Mouse (Mus musculus) inflammation-experienced regulatory T-cells, adult 6 months (primary cell): ENCODE measurements at regions not wholly inside any gene's neighbourhood (a gene's known extent, or its start where the extent isn't known, plus 50 kb on each side); places are given as distances from the start of the nearest gene placed in this dataset.
"Not testable (repeated sequence)": the region's sequence is repeated elsewhere in the genome, so short reads cannot be mapped to it uniquely, and the experiment has no call there.

Experiments
- ATAC-seq: one replicate; pipeline ENCODE4 v1.8.0; 2017

DNA sequence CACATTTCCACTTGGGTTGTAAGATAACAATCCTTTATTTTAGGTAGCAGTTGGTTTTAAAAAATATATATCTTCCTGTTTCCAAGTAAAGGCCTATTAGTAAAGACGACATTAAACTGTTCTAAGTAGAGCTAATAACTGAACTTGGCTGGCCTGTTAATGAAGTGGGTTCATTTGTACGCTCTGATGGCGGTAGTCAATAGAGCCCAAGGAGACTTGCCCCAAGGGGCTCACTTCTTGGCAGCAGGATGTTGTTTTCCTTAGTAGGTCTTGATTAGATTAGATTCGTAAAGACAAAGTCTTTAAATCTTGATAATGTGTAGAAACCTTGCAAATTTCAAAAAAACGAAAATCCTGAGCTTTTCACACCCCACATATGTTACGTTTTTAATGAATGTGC, 135.4 kb upstream of the Rapgef5 start:
- ATAC-seq: no peak

DNA sequence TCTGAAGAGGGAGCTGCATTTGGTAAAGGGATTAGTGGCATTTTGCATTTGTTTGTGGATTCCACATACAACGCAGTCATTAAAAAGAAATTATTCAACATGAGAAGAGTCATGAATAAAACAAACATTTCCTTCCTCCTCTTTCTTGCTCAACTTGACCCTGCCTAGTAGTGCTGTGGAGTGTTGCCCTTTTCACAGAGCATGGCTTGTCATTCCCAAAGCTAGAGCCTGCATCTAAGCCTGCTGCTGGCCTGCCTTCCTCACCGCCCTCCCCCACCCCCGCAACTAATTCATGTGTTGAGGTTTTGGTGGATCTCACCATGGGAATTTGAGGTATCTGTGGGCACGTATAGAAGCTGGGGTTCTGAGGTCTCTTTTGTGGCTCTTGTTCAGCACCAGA, 133.6 kb upstream of the Rapgef5 start:
- ATAC-seq: not testable (repeated sequence)

DNA sequence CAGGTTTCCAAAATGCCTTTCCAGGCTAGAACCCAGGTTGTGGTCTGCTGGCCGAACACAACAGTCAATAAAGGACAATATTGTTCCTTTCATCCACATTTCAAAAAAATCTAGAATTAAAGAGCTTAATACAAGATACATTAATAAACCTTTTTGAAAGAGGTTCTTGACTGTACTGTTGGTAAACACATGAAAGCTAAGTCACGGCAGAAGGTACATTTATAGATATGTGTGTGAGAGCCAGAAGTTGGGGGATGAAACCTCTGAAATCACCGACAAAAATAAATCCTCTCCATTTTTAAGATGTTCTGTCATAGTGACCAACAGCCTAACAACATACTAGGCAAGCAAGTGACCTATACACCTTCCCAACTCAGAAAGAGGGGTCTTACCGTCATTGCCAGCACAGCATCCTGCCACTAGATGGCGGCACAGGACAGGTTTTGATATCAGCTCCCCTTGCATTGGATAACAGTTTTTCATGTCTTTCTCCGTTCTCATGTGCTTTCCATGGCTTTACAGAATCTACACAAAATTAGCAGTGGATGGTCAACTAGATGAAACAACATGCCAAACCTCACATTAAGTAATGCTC, 131.1 kb upstream of the Rapgef5 start:
- ATAC-seq: peak; percentile 75

DNA sequence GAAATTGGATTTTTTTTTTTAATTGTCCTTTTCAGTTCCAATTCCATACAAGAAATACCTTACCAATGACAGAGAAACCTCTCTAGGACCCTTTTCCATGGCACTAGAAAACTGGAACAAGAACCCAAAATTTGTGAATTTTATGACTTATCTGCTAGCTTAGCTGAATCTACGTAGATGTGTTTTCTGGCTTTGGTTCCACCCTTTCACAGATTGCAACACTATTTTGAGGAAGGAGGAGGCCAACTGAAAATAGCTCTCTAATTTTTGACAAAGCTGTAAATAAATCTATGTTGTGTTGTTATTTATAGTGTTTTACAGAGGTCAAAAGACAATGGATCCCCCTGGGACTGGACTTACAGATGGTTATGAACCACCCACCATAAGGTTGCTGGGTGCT, 130.6 kb upstream of the Rapgef5 start:
- no peak for ATAC-seq

DNA sequence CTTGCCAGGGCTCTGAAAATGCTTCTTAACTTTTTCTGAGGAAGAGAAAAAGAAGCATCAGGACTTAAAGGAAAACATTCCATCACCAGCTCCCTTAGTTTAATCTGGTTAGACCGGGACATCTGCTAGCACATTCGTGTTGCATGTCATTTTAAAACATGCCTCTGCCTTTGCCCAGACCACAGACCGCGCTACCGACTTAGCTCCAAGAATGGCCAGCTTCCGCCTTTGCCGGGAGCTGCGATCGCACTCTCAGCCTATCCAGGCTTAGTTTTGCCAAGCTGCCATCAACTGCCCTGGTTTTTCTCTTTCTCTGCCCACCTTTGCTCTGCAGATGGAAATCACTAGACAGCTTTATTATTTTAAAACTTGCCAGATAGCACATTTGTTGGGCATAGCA, 129.3 kb upstream of the Rapgef5 start:
- ATAC-seq: no peak

DNA sequence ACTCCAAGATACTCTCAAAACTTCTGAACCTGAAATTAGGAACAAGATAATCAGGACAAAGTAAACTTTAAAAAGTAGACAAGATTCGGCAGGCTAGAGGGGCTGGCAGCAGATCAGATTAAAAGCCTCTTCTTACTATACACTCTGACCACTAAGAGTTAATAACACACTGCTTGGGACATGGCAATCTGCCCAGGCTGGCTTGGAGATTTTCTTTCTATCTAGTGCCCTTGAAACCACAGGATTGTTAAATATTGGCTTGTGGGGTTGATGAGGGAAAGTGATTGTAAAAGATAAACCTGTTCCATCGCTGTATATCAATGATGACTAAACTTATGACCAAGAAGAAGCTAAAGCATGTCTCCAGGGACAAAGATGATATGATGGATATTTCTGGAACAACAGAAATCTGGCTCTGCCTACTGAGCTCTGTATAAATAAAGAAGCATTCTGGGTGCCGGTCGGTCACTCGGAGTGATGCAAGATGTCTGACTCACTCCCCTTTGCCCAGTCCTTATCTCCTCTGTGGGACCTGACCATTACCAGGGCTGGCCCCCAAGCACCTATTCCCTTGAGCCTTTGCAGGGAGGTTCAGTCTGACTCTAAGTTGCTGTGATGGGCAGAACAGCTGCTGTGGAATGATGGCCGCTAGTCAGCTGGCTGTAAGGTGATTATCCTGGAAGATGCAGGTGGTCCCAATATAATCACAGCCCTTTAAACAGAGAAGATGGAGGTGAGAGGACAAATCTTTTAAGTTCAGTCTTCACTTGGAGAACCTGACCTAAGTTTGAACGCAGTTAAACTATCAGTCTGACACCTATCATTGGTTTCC, 126.5 kb upstream of the Rapgef5 start:
- no peak for ATAC-seq

DNA sequence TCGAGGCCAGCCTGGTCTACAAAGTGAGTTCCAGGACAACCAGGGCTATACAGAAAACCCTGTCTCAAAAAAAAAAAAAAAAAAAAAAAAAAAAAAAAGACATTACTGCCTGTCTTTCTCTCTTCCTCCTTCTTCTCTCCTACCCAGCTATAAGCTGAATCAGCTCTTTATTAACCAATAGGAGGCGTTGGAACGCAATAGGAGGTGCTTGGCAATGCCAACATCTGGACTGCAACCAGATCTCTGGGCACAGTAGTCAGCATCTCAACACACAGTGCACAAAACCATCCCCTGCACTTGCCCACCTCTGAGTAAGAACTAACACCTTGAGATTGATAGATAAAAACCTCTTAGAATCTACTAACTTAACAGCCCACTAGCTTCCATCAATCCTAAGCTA, 118.8 kb upstream of the Rapgef5 start:
- no peak for ATAC-seq

DNA sequence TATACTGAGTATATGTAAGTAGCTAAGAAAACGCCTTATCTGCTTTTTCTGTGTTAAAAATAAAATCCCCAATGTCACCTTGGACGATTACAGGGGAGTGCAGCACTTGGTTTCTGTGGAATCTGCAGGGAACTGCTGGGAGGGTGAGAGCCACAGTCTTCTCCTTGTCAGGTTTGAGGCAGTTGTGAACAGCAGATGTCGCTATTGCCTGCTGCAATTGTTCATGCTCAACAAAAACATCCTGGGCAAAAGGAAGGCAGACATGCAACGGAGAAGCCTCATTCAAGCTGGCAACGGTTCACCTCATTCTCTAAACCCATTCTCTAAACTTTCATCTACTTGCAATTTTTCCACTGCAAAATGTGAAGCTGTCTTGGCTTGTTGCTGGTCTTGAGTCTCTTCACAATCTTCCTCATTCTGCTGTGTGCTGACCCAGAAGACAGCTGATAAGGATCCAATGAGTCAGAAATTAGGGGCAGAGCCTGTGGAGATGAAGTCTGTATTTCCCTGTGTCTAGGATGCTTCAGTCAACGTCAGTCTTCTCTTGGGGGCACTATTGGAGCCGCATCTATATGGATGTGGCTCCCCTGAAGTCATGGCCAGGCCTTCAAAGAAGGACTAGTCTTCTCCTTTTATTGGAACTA, 112.6 kb upstream of the Rapgef5 start:
- ATAC-seq: peak; percentile 70

DNA sequence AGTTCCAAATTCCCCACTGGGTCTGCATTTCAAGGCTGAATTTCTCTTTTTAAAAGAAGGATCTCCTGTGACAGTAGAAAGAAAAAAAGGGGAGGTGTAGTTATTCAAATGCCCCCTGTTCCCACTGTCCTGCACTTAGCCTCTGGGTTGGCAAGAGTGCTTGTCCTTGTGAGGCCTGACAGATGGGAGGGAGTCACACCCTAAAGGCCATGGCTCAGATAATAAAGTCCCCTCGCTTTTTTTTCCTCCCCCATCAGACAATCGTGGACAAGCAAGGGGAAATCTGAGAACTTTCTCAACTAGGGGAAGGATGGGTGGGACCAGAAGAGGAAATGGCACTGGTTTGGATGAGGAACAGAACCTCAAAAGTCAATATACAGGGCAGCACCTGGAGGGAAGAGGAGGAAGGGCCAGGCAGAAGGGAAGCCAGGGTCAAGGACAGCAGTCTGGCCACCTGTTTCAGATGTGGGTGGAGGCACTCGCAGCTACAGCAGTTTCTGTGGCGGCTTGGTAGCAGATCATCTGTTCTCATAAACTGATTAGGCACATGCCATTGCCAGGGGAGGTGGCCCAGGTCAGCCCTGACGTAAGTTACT, 112.0 kb upstream of the Rapgef5 start:
- ATAC-seq: no peak

DNA sequence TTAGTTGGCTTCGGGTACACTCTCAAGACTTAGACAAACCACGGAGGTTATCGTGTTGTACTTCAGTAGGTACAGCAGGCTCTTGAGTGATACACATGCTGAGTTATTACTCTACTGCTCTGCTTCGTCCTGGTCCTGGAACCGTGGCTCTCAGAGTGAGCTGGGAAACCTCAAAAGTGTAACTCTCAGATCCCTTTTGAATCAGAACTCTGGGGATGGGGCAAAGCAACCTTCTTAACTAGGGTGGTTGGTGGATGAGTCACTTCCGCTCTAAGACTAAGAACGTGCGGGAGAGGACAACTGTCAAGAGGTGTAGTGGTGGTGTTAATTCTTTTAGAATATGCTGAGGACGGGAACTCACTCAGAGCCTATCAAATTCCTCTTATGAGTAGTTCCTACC, 109.4 kb upstream of the Rapgef5 start:
- ATAC-seq: peak; percentile 69

DNA sequence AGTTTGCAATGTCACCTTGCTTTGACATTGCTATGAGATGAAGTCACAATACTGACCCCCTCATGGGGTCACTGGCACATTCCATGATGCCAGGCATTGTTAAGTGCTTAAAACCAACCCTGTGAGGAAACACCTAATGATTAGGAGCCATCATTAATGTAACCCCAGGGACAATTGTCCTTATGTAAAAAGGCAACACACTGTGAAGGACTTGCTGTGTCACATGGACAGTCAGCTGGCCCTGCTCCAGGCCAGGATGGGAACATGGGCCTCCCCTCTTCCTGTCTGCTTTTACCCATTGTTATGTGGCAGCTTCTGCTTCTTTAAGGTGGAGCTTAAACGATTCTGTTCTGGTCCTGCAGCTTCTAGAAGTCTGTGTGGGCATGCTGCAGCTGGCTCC, 105.7 kb upstream of the Rapgef5 start:
- ATAC-seq: no peak

DNA sequence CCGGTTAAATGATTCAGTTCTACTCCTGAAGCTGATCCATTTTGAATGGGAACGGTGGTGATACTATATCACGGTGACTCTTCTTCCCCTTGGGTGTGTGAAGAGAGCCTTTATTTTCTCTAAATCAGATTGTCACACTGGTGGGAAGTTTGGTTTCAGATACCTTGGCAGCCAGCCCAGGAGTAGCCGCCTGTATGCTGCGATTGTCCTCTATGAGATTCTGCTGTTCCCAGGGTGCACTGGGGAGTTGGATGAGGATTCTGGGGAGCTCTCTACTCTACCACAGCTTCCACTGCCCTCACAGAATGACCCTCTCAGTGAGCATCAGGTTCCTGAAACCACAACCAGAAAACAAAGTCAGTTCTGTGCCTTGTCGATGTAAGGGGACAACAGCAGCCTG, 104.0 kb upstream of the Rapgef5 start:
- no peak for ATAC-seq

DNA sequence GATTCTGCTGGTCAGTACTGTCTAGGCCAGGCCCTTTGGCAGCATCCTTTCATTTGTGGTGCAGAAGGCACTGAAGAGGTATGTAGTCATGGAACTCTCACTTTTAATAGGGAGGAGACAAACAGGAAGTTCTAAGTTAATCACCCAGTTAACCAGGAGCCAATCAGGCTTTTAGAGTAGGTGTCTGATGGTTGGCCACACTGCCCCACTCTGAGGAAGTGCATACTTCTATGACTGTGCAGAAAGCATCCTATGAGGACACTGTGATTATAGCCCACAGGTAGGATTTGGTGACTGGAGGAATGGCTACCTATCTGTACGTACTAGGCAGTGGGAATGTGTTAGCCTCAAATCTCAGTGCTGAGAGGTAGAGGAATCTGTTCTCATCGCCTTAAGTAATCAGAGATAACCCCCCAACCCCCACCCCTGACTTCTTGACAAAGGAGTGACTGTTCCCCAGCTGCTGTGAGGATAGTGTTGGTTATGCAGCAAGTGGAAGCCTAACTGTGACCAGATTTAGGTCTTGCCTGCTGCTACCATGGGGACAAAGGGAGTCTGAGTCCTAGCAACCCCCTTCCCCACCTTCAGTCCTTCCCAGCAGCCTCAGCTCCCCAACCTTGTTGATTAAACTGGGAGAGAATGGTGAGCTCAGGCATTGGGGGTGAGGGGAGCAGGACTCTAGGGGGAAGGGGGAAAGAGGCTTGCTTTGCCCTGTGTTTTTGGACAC, 103.3 kb upstream of the Rapgef5 start:
- ATAC-seq: peak; percentile 77

DNA sequence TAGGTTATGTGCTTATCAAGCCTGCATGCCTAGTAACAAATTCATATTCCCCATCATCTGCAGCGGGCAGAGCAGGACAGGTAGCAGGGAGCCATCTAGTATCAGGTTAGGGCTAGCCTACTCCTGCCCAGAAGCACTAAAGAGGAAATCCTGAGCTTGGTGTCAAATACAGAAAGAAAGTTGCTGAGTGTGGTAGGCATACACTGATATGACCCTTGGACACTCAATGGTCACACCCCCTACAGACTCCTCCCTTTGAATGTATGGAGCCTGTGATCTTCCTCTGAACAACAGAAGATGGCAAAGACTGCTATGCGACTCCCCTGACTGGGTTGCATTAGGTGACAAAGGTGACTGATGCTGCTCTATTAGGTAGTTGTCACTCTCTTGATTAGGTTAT, 102.3 kb upstream of the Rapgef5 start:
- ATAC-seq: no peak

DNA sequence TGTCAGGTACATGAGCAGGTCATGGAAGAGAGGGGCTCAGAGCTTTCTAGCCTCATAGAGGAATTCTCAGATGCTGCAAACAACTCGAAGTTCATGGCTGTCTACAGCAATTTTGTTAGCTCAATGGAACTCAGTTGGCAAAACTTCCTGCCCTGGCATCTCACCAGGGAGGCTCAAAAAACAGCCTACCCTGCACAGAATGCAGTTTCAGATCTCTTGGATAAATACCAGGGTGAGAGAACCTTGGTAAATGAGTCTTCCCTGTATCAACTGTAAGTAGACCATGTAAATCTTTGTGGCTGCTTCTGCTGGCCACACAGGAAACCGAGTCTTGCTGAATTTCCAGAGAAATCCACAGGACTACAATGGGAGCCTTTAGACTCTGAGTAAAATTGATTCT, 101.1 kb upstream of the Rapgef5 start:
- ATAC-seq: no peak

DNA sequence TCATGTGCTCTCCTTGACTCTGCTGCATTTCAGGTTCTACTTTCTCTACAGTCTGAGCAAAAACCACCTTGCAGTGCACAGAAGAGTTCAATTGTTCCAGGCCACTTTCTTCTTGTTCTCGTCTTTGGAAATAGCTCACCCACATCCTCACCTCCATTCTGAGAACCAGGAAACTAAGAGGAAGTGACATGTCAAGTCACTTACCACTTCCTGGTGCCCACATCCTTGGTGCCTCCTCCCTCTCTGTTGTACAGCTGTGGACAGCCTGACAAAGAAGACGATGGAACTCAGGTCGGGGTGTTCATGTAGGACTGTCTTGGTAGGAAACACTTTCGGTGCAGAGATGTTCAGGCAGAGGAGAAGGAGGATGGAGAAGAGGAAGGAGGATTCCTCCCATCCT, 98.3 kb upstream of the Rapgef5 start:
- ATAC-seq: peak; percentile 88

DNA sequence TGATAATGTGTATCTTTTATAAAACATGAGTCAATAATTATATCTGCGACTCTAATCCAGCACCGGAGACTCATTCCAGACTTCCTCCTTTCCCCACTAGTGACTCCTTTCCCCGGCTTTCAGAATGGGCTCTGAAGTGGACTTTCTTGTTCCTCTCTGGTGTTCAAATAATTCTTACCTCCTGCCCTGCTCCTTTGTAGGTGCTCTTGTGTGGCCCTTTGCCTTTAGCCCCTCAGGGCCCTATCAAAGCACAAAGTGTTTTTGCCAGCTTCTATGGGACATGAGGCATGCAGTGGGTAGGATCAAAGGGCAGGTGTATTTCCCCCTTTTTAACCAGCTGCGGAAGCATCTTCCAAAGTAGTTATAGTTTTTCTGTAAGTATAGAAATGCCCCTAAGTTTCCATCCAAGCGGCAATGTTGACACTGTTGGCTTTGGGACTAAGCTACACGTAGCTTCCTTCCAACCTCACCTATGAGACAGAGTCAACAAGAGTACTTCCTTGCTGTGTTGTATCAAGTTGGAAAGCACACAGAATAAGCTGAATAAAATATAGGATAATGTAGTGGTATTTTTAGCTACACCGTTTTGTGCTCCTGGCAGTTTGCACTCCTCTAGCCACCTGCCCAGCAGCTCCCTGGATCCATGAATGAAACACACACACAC, 93.8 kb upstream of the Rapgef5 start:
- no peak for ATAC-seq

DNA sequence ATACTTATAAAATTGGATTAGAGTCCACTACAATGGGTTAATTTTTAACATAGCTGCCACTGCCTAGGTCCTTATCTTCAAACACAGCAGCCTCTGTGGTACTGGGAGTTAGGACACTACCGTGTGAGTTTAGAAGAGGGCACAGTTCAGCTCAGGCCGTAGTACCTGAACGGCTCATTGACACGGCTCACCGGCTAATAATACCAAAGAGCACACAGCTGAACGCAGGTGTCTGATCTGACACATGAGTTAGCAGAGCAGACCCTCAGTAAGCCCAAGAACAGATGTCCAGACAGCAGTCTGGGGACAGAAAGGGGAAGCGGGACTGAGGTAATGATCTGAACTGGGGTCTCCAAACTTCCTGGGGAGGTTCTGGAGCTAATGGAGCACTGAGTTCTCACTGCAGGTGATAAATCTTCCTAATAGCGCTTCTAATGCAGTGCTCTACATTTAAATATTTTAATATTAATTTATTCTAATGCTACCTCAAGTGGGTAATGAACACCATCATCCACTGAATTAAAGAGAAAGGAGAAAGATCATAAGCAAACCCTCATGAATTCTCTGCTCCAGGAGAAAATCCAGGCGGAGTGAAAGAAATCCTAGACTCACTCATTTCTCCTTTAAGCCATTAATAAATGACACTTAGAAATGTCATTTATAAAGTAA, 90.8 kb upstream of the Rapgef5 start:
- ATAC-seq: no peak

DNA sequence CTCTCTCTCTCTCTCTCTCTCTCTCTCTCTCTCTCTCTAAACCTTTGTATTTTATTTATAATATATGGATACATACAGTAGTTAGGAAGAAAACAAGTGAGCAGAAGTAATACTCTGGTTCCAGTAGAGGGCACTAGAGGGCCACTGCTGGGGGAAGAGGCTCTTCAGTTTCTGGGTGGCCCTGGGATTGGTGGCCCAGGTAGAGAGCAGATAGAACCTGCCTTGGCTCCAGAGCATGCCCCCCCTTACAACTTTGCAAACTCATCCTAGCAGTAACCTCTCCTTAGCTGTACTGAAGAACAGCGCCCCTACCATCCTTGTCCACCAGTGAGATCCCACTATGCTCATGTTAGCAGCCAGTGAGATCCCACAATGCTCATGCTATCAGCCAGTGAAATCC, 88.8 kb upstream of the Rapgef5 start:
- ATAC-seq: peak; percentile 41

DNA sequence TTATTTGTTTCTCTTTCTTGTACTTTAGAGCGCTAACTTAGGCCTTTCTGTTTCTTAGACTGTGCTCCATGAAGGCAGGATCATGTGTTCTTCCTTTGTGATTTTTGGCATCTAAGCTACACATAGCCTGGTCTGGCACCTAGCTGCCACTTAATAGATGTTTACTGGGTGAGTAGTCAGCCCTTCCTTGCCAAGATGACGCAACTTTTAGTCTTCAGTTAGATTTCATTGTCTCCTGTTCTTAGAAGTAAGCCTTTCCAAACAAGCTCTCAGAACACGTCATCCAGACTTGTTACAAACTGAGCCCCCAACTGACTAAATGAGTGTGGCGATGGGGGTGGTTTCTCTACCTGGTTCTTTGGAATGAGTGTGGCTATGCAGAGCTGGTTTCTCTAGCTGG, 85.4 kb upstream of the Rapgef5 start:
- no peak for ATAC-seq

DNA sequence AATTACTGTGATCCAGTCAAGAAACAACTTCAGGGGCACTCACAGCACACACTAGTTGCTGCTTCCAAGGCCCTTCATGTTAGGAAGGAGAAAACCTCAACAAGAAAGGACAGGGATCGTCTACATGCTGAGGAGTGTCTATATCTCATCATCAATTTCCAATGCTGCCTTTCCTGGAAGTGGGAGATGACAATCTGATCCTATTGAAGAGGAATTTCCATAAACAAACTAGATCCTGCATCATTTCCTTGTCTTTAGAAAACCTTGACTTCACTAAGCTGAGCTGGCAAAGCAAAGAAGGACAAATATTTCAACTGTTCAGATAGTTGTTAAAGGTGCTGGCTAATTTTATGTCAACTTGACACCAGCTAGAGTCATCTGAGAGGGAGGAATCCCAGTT, 83.5 kb upstream of the Rapgef5 start:
- no peak for ATAC-seq

DNA sequence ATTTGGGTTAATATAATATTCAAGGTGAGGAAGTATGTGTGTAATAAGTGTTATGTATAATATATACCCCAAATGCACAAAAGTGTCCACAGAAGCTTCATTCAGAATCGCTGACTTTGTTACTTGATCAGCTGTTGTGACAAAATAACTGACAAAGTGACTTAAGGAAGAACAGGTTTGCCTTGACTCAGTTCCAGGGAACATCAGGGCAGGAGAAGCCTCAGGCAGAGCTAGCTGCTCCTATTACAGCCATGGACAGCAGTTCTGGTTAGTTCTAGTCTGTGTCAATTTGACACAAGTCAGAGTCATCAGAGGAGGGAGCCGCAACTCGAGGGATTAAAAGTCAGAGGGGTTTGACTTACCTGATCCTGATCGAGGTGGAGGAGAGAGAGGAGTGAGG, 79.3 kb upstream of the Rapgef5 start:
- ATAC-seq: no peak
